Comparison of ENCODE assay signal across 8 mouse cellular contexts in the genomic region with DNA sequence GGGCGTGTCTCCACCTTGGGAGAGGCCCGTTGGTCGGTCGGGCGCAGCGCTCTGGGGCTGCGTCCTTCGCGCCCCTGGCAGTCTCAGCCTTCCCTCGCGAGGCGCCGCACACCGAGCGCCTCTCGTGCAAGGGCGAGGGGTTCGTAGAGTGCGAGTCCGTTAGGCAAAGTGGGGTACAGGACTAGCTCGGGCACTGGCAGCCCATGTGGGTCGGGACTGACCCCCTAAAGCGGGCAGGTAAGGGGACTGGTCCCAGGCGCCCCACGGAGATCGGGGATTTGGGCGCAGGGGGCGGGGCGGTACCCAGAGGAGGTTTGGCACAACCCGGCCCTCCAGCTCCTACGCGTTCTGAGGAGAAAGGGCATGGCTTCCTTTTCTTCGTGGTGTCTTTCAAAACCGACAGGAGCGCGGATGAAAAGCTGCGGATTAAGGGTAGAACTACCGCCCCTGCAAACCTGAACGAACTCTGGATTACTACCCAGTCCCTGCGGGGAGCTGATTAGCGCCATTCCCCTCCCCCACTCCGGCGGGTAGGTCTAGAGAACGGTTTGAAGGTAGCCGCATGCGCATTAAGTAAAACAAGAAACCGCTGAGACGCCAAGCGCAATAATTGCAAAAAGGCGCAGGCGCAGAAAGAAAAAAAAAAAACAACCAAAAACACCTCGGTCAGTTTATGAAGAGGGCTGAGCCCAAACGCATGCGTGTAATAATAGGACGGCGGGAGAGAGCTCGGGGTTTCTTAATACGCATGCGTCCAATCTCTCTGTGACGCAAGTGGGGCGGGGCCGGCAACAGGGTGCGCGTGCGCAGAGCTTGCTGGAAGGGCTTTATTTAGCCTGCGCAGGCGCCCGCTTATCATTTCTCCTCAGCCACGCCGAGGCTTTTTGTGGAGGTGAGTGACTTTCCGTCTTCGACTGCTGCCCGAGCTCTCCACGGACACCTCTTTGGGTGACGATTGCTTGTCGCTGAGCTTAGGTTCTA. TPM values are rescaled to one million over a fixed set of nuclear protein-coding genes. Genes with fewer than 3 reads are reported as not detected.
A peak's percentile ranks its signal among the peaks of the same experiment; 100 is the strongest.
DNase-seq lines count a peak whose midpoint lies in the region; ATAC-seq and TF ChIP-seq lines count a peak whose summit lies in the region.

A gene (plus strand): TSS at position 80 of the 981 bp plus-strand sequence.

- intact Hi-C loops in gastrocnemius, adult 2 months (cut with DNase I): loop anchor here (5.0 kb wide), 1 partner anchor 50 kb away; a partner anchor contains a TSS
- intact Hi-C loops in left cerebral cortex, adult 2 months (cut with DNase I): loop anchor here (2.0 to 5.0 kb wide), 2 partner anchors 50 to 84 kb away; a partner anchor contains a TSS

- no peaks in the 10 kb centered on the region for H3K27me3 ChIP-seq in hindbrain, postnatal 0 days (ENCODE audit: insufficient read depth, low read length)

- H3K4me3 ChIP-seq in gastrocnemius, adult 2 months: peak within 1 kb of the TSS; percentile 94
- H3K4me3 ChIP-seq in hindbrain, postnatal 0 days (ENCODE audit: low read length): peak within 1 kb of the TSS; percentile 80
- H3K4me3 ChIP-seq in left cerebral cortex, adult 2 months: peak within 1 kb of the TSS; percentile 100

- no peak for TF ChIP-seq CTCF in gastrocnemius, adult 2 months (IDR thresholded peaks at IDR 0.05)
- no peak for TF ChIP-seq CTCF in hindbrain, postnatal 0 days (IDR thresholded peaks at IDR 0.05; ENCODE audit: low read depth)
- no peak; the same call in 1 of the 2 replicates for TF ChIP-seq CTCF in left cerebral cortex, adult 2 months (IDR thresholded peaks at IDR 0.05)

- H3K4me1 ChIP-seq in hindbrain, postnatal 0 days (ENCODE audit: insufficient read depth, low read length): peaks cover 11% of the 10 kb centered on the region

- H3K27ac ChIP-seq in gastrocnemius, adult 2 months: peak within 1 kb of the TSS; percentile 99
- H3K27ac ChIP-seq in hindbrain, postnatal 0 days: peak within 1 kb of the TSS; percentile 99
- H3K27ac ChIP-seq in left cerebral cortex, adult 2 months: peak within 1 kb of the TSS; percentile 99

- WGBS in hindbrain, postnatal 0 days: under 1% methylated on average over 73 of the region's 76 CpGs

- H3K9me3 ChIP-seq in hindbrain, postnatal 0 days (ENCODE audit: low read length): no peaks in the 10 kb centered on the region

- peak within 1 kb of the TSS; percentile 91 for H3K9ac ChIP-seq in hindbrain, postnatal 0 days (replicated peaks; ENCODE audit: low read length)

- peaks cover 5% of the 10 kb centered on the region; the same call in 1 of the 2 replicates for H3K36me3 ChIP-seq in hindbrain, postnatal 0 days (ENCODE audit: insufficient read depth, low read length)

- peak within 1 kb of the TSS; percentile 99 for H3K4me2 ChIP-seq in hindbrain, postnatal 0 days (ENCODE audit: low read depth, low read length)

- peak; percentile 98 for DNase-seq in ZHBTc4 (ENCODE audit: low read depth, low spot score)
- peak; percentile 97 for DNase-seq in gastrocnemius, adult 2 months
- peak; percentile 99 for DNase-seq in hindbrain, postnatal 0 days (ENCODE audit: low spot score)
- peak; percentile 98 for DNase-seq in left cerebral cortex, adult 2 months (ENCODE audit: extremely low spot score in 1 of 2, low spot score in 2 of 2)
- peak; percentile 98 to 99 for DNase-seq in right cerebral cortex, adult 2 months (ENCODE audit: low spot score in 2 of 2)
- peak; percentile 99 for DNase-seq in urinary bladder, postnatal 14 days (ENCODE audit: low spot score)

- ATAC-seq in common myeloid progenitor, adult 5-6 weeks (replicated peaks; ENCODE audit: low read depth, poor library complexity, severe bottlenecking): peak; percentile 77
- ATAC-seq in hindbrain, postnatal 0 days: peak; percentile 96
- ATAC-seq in megakaryocyte, adult 5-6 weeks (ENCODE audit: poor library complexity, severe bottlenecking): peak; percentile 74

RNA-seq across cellular contexts. Expression of the gene that starts here (rescaled TPM):
- 987 and 1,045 TPM in 2 replicates for total RNA-seq in common myeloid progenitor, adult 5-6 weeks (2017)
- 100 to 1,000 TPM; 109 to 114 TPM for total RNA-seq in gastrocnemius, adult 2 months (2021)
- total RNA-seq in hindbrain, postnatal 0 days (2014; rRNA removed): 171 and 176 TPM in 2 replicates
- polyA plus RNA-seq in hindbrain, postnatal 0 days (2015; fragmentation: Nextera tagmentation; extraction: Ambion mirVana): 244 and 249 TPM in 2 replicates
- total RNA-seq in left cerebral cortex, adult 2 months (2021): 100 to 1,000 TPM; 272 to 274 TPM
- 400 and 438 TPM in 2 replicates for total RNA-seq in megakaryocyte, adult 5-6 weeks (2015)
- total RNA-seq in megakaryocyte, adult 5-6 weeks (2017): 436 and 510 TPM in 2 replicates

Comparison
In these comparisons a context has a peak if more than half of its experiments do, and no peak if none do; other contexts are left out.
1. Peak in every context shown above with its lines: DNase-seq, ATAC-seq, H3K4me3 ChIP-seq and H3K27ac ChIP-seq.